Mouse (Mus musculus) cortical plate, adult 2 months (tissue): ENCODE measurements around the gene Elmod2.

Experiments
- CTCF ChIP-seq: fragments of 200-500 bp; IDR thresholded peaks from 2 replicates; pipeline ENCODE4 v1.5.1; 2011; ENCODE audit warnings: mild to moderate bottlenecking, control low read depth, low read length; ENCODE audit not compliant: insufficient read depth; ENCODE audit errors: extremely low read depth
- POLR2A ChIP-seq: fragments of 200-500 bp; IDR thresholded peaks from 2 replicates; pipeline ENCODE4 v1.6.1; 2011; ENCODE audit warnings: mild to moderate bottlenecking, low read length, control low read depth; ENCODE audit not compliant: insufficient read depth; ENCODE audit errors: extremely low read depth

GRCm38 (mm10) chr8:83331567-83331898 is 753 bp downstream of the Elmod2 start:
- TF ChIP-seq POLR2A (no peak), CTCF (no peak)
